Comparison of ENCODE assay signal across 13 mouse cellular contexts in the genomic region with DNA sequence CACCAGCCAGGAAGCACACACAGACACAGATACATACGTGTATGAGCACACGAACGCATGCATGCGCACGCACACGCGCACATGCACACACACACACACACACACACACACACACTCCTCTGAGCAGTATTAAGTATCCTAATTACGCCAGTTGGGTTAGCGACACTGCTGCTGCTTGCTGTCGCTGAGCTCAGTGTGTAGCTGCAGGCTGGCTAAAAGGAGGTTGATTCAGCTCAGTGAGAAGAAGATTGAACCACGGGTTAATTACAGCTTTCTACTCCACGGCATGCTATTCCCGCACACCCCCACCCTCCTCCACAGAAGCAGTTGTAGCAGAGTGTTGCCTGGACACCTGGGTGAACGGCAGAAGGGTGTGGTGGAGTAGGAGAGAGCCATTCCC.
DNase-seq lines count a peak whose midpoint lies in the region; ATAC-seq and TF ChIP-seq lines count a peak whose summit lies in the region.
"Had no signal": no experiment of that assay in that cellular context is flagged by ENCODE, and none has a peak within 500 bp of the region (broad histone marks: within the 10 kb centered on the region; RNA-seq: fewer than 3 reads in every experiment).

No protein-coding gene starts in this region.

- no peaks in the 10 kb centered on the region for H3K27me3 ChIP-seq in forebrain, embryonic 12.5 days
- H3K27me3 ChIP-seq in hindbrain, embryonic 15.5 days, result no peaks in the 10 kb centered on the region

- no peak overlapping the region for H3K4me3 ChIP-seq in forebrain, embryonic 12.5 days (replicated peaks)
- H3K4me3 ChIP-seq in hindbrain, embryonic 15.5 days, result no peak overlapping the region
- no peak overlapping the region for H3K4me3 ChIP-seq in olfactory bulb, adult 2 months (ENCODE audit: insufficient read depth, low read depth, low read length)

- ATAC-seq in forebrain, embryonic 12.5 days (ENCODE audit: low FRiP score), result peak; percentile 74
- peak; percentile 71; the same call in 1 of the 2 replicates for ATAC-seq in hindbrain, embryonic 15.5 days (ENCODE audit: low FRiP score, low read depth)
- ATAC-seq: activated CD4-positive, CD25-positive, alpha-beta regulatory T cell, adult 4 months had no signal

- DNase-seq in left cerebral cortex, adult 18-20 months (ENCODE audit: low spot score in 2 of 2), result peak; percentile 41 to 68
- no peak for DNase-seq in left cerebral cortex, postnatal 4 days
- no peak for DNase-seq in adrenal gland, adult 2 months
- no peak for DNase-seq in embryo, embryonic 11 days
- no peak for DNase-seq in cerebellum, postnatal 10 days
- DNase-seq: cerebellum, adult 11 months; kidney, adult 18-20 months; lung, postnatal 10 days had no signal

- peaks cover 14% of the 10 kb centered on the region for H3K4me1 ChIP-seq in forebrain, embryonic 12.5 days
- peaks cover 27% of the 10 kb centered on the region for H3K4me1 ChIP-seq in hindbrain, embryonic 15.5 days (replicated peaks)
- H3K4me1 ChIP-seq in olfactory bulb, adult 2 months (ENCODE audit: control insufficient read depth, insufficient read depth, low read length), result peaks cover 23% of the 10 kb centered on the region

- no peak overlapping the region for H3K9ac ChIP-seq in forebrain, embryonic 12.5 days
- H3K9ac ChIP-seq in hindbrain, embryonic 15.5 days, result no peak overlapping the region; the same call in 1 of the 2 replicates

- H3K9me3 ChIP-seq in forebrain, embryonic 12.5 days, result no peaks in the 10 kb centered on the region
- H3K9me3 ChIP-seq in hindbrain, embryonic 15.5 days, result no peaks in the 10 kb centered on the region

- TF ChIP-seq POLR2A in olfactory bulb, adult 2 months (IDR thresholded peaks at IDR 0.05; ENCODE audit: insufficient read depth, low read depth, low read length), result no peak

- intact Hi-C loops in left cerebral cortex, postnatal 4 days (cut with DNase I), result no loop called here

- 73% methylated on average over 14 of the region's 14 CpGs for WGBS in forebrain, embryonic 12.5 days
- 61% methylated on average over 14 of the region's 14 CpGs for WGBS in hindbrain, embryonic 15.5 days
- 25% methylated on average over 14 of the region's 14 CpGs for WGBS in olfactory bulb, adult 2 months

- 0 out of 2 replicates have a peak overlapping the region, but pooled peaks have one; percentile 6 for H3K4me2 ChIP-seq in forebrain, embryonic 12.5 days
- H3K4me2 ChIP-seq in hindbrain, embryonic 15.5 days, result peak overlapping the region; percentile 35; the same call in 1 of the 2 replicates
- H3K4me2 ChIP-seq: heart, embryonic 11.5 days had no signal

- no peak for TF ChIP-seq CTCF in olfactory bulb, adult 2 months (IDR thresholded peaks at IDR 0.05; ENCODE audit: insufficient read depth, low read depth, low read length)

- H3K36me3 ChIP-seq in forebrain, embryonic 12.5 days (replicated peaks), result no peaks in the 10 kb centered on the region
- no peaks in the 10 kb centered on the region for H3K36me3 ChIP-seq in hindbrain, embryonic 15.5 days

- H3K27ac ChIP-seq in forebrain, embryonic 12.5 days, result peak overlapping the region; percentile 61
- peak overlapping the region; percentile 77 for H3K27ac ChIP-seq in hindbrain, embryonic 15.5 days (replicated peaks)
- peak overlapping the region; percentile 84 for H3K27ac ChIP-seq in olfactory bulb, adult 2 months (ENCODE audit: insufficient read depth, low read depth, low read length)

Comparison
In these comparisons a context has a peak if more than half of its experiments do, and no peak if none do; other contexts are left out.
1. DNase-seq: peak in left cerebral cortex, adult 18-20 months (2 of 2); none in left cerebral cortex, postnatal 4 days (single experiment), adrenal gland, adult 2 months (single experiment), embryo, embryonic 11 days (single experiment) and cerebellum, postnatal 10 days (0 of 2).
2. Peak in every context shown above with its lines, with median percentiles within 50 percentile points of each other: H3K27ac ChIP-seq.